Mouse (Mus musculus) adrenal gland, postnatal 25 days (tissue): ENCODE results near the gene Dph1. TPM values are rescaled to one million over a fixed set of nuclear protein-coding genes. Genes with fewer than 3 reads are reported as not detected.
A peak's percentile ranks its signal among the peaks of the same experiment; 100 is the strongest.

ENCODE experiments used
- DNase-seq: peaks from one replicate; pipeline ENCODE4 v3.0.0; 2021; ENCODE audit warnings: mixed read lengths
- long read RNA-seq: library from polyadenylated mRNA; stranded (forward); transcript quantifications from one replicate; pipeline ENCODE4 v2.0.0, GENCODE M21; 2021
- total RNA-seq: library from RNA; stranded (reverse); gene quantifications from 2 replicates; pipeline ENCODE4 v1.2.3, GENCODE M21; 2021

Dph1 gene
- total RNA-seq: 29.2 and 34.4 TPM in 2 replicates
- long read RNA-seq, transcript Dph1-201 (13 exons, 2,139 nt): major isoform, 25 of 37 reads
- long read RNA-seq, partial matches to known transcripts: 4 of 37 reads
- long read RNA-seq, other reads (novel, unspliced or antisense): 8 of 37 reads

- no peak for DNase-seq
These were observed at the start of gene Dph1 for GRCm38 (mm10) chr11:75190905-75191441. Dph1 (minus strand) TSS chr11:75191241.

- no peak for DNase-seq
These were observed 49.3 kb upstream of the Dph1 start for GRCm38 (mm10) chr11:75240158-75240934.

- DNase-seq: no peak
These were observed 43.7 kb upstream of the Dph1 start for GRCm38 (mm10) chr11:75234745-75235144.

- peak; percentile 78 for DNase-seq
These were observed 41.4 kb upstream of the Dph1 start for GRCm38 (mm10) chr11:75232434-75232833.

GRCm38 (mm10) chr11:75231756-75232155, 40.7 kb upstream of the Dph1 start:
- peak; percentile 82 for DNase-seq

- DNase-seq: no peak
These were observed 39.3 kb upstream of the Dph1 start for GRCm38 (mm10) chr11:75230272-75230760.

- DNase-seq: no peak
These were observed 38.2 kb upstream of the Dph1 start for GRCm38 (mm10) chr11:75229289-75229688.

- no peak for DNase-seq
These were observed 36.6 kb upstream of the Dph1 start for GRCm38 (mm10) chr11:75227632-75228031.

GRCm38 (mm10) chr11:75224835-75225234, 33.8 kb upstream of the Dph1 start:
- DNase-seq: no peak

- DNase-seq: no peak
These were observed 33.0 kb upstream of the Dph1 start for GRCm38 (mm10) chr11:75224062-75224461.

GRCm38 (mm10) chr11:75220517-75221145, 29.6 kb upstream of the Dph1 start:
- no peak for DNase-seq

GRCm38 (mm10) chr11:75220115-75220514, 29.1 kb upstream of the Dph1 start:
- peak; percentile 80 for DNase-seq

GRCm38 (mm10) chr11:75214081-75214950, 23.3 kb upstream of the Dph1 start:
- DNase-seq: no peak

GRCm38 (mm10) chr11:75213372-75214080, 22.5 kb upstream of the Dph1 start:
- peak; percentile 58 for DNase-seq

- DNase-seq: peak; percentile 49
These were observed 21.8 kb upstream of the Dph1 start for GRCm38 (mm10) chr11:75212876-75213275.

- DNase-seq: peak; percentile 51
These were observed 21.1 kb upstream of the Dph1 start for GRCm38 (mm10) chr11:75212031-75212667.

- no peak for DNase-seq
These were observed 19.7 kb upstream of the Dph1 start for GRCm38 (mm10) chr11:75210755-75211154.

GRCm38 (mm10) chr11:75210093-75210492, 19.1 kb upstream of the Dph1 start:
- DNase-seq: no peak

GRCm38 (mm10) chr11:75209363-75209762, 18.3 kb upstream of the Dph1 start:
- no peak for DNase-seq

- no peak for DNase-seq
These were observed 15.3 kb upstream of the Dph1 start for GRCm38 (mm10) chr11:75206347-75206746.

GRCm38 (mm10) chr11:75204472-75204871, 13.4 kb upstream of the Dph1 start:
- no peak for DNase-seq
